Mouse (Mus musculus): ENCODE measurements around the gene Top2a.

Top2a gene

GRCm38 (mm10) chr11:98982773-98983133 is 41.2 kb downstream of the Top2a start, which contains the start of gene Gjd3:
TSS of gene Gjd3 (minus strand) at chr11:98983016.
- DNase-seq (ENCODE audit: low spot score) = no peak

- DNase-seq (ENCODE audit: low spot score) = no peak
Observed at GRCm38 (mm10) chr11:98981997-98982772, 41.8 kb downstream of the Top2a start.

- DNase-seq (ENCODE audit: low spot score) = no peak
Observed at GRCm38 (mm10) chr11:98981289-98981996, 42.5 kb downstream of the Top2a start.

GRCm38 (mm10) chr11:98979356-98979755 is 44.6 kb downstream of the Top2a start:
- DNase-seq (ENCODE audit: low spot score) = no peak

GRCm38 (mm10) chr11:98978526-98979148 is 45.4 kb downstream of the Top2a start:
- DNase-seq (ENCODE audit: low spot score) = no peak

GRCm38 (mm10) chr11:98974871-98975719 is 48.9 kb downstream of the Top2a start:
- DNase-seq (ENCODE audit: low spot score) = peak; percentile 69

GRCm38 (mm10) chr11:98974213-98974612 is 49.8 kb downstream of the Top2a start:
- DNase-seq (ENCODE audit: low spot score) = no peak

- DNase-seq (ENCODE audit: low spot score) = no peak
Observed at GRCm38 (mm10) chr11:98973584-98973983, 50.4 kb downstream of the Top2a start.

GRCm38 (mm10) chr11:98972801-98973360 is 51.1 kb downstream of the Top2a start:
- no peak for DNase-seq (ENCODE audit: low spot score)

GRCm38 (mm10) chr11:98972215-98972614 is 51.8 kb downstream of the Top2a start:
- peak; percentile 69 for DNase-seq (ENCODE audit: low spot score)

GRCm38 (mm10) chr11:98971316-98972031 is 52.5 kb downstream of the Top2a start:
- DNase-seq (ENCODE audit: low spot score) = no peak

- DNase-seq (ENCODE audit: low spot score) = no peak
Observed at GRCm38 (mm10) chr11:98970191-98970925, 53.6 kb downstream of the Top2a start.

- DNase-seq (ENCODE audit: low spot score) = no peak
Observed at GRCm38 (mm10) chr11:98969496-98969927, 54.5 kb downstream of the Top2a start.

GRCm38 (mm10) chr11:98968716-98969495 is 55.1 kb downstream of the Top2a start:
- no peak for DNase-seq (ENCODE audit: low spot score)

- DNase-seq (ENCODE audit: low spot score) = no peak
Observed at GRCm38 (mm10) chr11:98968079-98968478, 55.9 kb downstream of the Top2a start.

GRCm38 (mm10) chr11:98966499-98967141 is 57.4 kb downstream of the Top2a start:
- no peak for DNase-seq (ENCODE audit: low spot score)

- DNase-seq (ENCODE audit: low spot score) = no peak
Observed at GRCm38 (mm10) chr11:98965416-98966077, 58.4 kb downstream of the Top2a start.

All from c-Kit-positive CD71-positive TER-119-positive erythroid progenitor cells, embryonic 14.5 days (primary cell).